Mouse (Mus musculus): Measurements from ENCODE around the gene 4930442H23Rik.
"Not testable (repeated sequence)": the region's sequence is repeated elsewhere in the genome, so short reads cannot be mapped to it uniquely, and the experiment has no call there.

The 4930442H23Rik gene

DNA sequence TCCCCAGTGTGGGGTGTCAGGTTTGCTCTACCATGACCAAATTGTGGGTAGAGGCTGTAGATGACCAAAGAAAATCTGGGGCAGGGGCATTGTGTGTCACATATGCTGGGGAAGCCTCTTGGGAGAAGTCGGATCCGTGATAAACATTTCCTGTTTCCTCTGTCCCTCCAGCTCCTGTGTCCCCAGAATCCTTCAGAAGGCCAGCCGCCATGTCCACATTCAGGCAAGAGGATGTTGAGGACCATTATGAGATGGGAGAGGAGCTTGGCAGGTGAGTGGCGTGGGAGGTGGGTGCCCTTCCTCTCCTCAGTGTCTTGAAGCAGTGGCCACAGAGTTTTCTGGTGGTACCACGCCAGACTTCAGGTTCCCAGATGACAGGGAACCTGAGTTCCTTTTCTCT is at the start of gene 4930442H23Rik:
TSS of gene 4930442H23Rik (minus strand) at position 45 of the 400 bp plus-strand sequence.
- no peak for DNase-seq (ENCODE audit: low read depth, low spot score)

DNA sequence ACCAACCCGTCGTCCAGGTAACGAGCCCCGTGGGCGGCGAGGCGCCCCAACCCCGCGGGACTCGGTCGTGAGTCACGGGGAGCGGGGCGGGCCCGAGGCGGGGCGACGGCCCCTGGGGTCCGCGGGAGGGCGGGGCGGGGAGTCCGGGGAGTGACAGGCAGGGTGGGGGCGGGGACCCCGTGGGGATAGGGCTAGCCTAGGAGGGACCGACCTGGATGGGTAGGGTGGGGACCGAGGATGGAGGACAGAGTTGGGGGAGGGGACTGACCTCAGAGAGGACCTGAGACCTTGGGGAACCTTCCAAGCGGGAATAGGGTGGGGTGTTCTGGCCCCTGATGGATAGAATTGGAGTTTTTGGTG is 49.6 kb upstream of the 4930442H23Rik start:
- DNase-seq (ENCODE audit: low read depth, low spot score): no peak

DNA sequence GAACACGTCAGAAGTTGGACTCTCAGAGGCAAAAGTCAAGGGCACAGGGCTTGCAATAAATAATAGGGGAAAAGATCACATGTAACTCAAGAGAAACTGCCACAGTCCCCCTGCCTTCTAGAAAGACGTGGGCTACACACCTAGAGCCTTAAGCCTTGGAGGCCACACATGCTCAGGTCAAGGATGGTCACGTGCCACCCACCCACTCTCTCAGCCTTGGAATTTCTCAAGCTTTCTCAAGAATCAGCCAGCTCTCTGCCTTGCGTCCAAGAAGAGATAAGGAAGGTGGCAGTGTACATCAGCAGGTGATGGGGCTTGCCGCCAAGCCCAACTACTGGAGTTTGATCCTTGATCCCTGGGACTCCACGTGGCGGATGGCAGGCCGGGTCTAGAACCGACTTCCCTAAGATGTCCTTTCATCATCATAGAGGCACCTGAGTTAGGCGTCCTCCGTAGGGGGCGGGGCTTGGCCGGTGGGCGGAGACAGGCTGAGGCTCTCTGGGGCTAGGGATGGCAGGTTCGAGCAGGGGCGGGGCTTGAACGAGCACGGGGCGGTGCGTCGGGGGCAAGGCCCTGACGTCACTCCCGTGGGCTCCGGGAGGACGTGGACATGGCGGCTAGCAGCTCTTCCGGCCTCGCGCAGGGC is 49.1 kb upstream of the 4930442H23Rik start, which contains the start of gene Zfr2:
TSS of gene Zfr2 (plus strand) at position 576 of the 646 bp plus-strand sequence.
- DNase-seq (ENCODE audit: low read depth, low spot score): peak; percentile 77

GRCm38 (mm10) chr10:81231436-81231835 is 47.8 kb upstream of the 4930442H23Rik start:
- DNase-seq (ENCODE audit: low read depth, low spot score): no peak

GRCm38 (mm10) chr10:81230438-81231332 is 47.0 kb upstream of the 4930442H23Rik start, which contains the start of gene Atcay:
TSS of gene Atcay (minus strand) at chr10:81230833.
- DNase-seq (ENCODE audit: low read depth, low spot score): no peak

DNA sequence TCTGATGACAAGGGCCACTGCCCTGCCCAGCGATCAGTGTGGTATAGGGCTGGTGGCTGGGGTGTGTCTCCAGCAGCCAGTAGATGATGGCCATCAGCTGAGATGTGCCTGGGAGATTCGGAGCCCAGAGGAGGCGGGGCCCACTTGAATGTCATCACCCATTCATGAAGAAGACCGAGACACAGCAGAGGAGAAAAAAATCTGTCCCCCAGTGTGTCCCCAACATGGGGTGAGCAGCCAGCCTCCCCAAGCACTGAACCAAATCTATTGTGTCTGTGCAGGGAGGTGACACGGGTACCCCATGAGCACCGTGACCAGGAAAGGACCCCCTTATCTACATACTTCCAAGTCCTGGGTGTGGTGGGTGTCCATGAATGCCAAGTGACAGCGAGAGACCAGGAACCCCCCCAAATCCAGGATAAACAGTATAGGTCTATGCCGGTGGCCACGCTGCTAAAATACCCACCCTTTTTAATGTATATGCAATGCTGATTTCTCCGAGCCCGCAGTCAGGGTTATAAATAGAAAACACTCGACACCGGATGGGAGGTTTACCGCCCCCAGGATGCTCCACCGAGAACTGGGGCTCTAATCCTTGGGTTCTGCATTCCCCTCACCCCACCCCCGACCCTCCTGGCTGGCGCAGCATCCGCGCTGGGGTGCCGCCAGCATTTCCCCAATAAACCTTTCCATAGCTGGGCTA is 46.2 kb upstream of the 4930442H23Rik start:
- no peak for DNase-seq (ENCODE audit: low read depth, low spot score)

- not testable (repeated sequence) for DNase-seq (ENCODE audit: low read depth, low spot score)
Observed at GRCm38 (mm10) chr10:81223731-81224130, 40.1 kb upstream of the 4930442H23Rik start.

- DNase-seq (ENCODE audit: low read depth, low spot score): no peak
Observed at GRCm38 (mm10) chr10:81221402-81222015, 37.9 kb upstream of the 4930442H23Rik start.

DNA sequence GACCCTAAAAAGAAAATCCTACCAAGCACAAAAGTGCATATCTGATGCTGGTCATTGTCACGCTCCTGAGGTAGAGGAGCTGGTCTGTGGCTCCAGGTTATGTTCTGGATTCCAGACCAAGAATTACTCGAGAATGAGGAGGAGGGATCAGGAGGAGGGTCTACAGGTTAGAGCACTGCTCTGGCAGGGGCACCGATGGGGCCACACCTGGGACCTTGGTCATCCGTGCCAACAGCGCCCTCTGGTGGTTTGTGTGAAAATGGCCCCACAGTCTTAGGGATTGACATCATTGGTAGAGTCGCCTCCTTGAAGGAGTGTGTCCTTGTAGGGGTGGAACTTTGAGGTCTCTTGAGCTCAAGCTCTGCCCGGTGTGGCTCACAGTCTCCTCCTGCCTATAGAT is 34.3 kb upstream of the 4930442H23Rik start:
- no peak for DNase-seq (ENCODE audit: low read depth, low spot score)

DNA sequence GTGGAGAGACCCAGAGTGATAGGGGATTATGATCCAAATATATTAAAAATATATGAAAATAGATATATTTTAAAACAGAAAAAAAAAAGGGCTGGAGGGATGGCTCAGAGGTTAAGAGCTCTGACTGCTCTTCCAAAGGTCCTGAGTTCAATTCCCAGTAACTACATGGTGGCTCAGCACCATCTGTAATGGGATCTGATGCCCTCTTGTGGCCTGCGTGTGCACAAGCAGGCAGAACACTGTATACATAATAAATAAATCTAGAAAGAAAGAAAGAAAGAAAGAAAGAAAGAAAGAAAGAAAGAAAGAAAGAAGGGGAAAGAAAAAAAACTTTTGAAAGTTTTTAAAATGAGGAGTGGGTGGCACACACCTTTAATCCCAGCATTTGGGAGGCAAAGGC is 33.6 kb upstream of the 4930442H23Rik start:
- not testable (repeated sequence) for DNase-seq (ENCODE audit: low read depth, low spot score)

DNA sequence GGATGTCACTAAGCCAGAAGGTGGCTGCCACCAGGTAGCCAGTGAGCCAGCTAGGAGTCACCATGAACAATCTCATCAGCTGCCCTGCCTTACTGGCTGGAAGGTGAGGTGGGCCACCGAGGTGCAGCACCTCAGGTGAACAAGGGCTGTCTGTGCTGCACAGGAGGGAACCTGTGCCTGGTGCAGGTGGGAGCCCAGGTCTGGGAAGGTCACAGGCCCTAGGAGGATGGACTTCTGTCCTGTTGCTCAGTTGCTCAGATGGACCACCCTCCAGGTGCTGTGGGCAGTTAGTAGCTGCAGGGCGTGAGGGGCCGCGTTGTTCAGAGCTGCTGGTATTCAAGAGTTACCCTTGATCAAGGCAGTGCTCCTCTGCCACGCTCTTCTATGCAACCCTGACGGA is 33.2 kb upstream of the 4930442H23Rik start:
- no peak for DNase-seq (ENCODE audit: low read depth, low spot score)

DNA sequence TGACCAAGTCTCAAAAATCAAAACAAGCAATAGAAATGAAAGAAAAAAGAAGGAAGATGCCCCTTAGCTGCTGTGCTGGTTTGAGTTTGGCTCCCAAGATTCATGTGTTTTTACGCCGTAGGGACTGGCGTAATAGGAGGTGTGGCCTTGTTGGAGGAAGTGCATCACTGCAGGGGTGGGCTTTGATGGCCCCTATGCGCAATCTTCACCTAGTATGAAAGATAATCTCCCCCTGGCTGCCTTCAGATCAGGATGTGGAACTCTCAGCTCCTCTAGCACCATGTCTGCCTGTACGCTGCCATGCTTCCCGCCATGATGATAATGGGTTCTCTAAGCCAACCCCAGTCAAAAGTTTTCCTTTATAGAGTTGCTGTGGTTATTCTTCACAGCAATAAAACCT is 32.6 kb upstream of the 4930442H23Rik start:
- DNase-seq (ENCODE audit: low read depth, low spot score): no peak

DNA sequence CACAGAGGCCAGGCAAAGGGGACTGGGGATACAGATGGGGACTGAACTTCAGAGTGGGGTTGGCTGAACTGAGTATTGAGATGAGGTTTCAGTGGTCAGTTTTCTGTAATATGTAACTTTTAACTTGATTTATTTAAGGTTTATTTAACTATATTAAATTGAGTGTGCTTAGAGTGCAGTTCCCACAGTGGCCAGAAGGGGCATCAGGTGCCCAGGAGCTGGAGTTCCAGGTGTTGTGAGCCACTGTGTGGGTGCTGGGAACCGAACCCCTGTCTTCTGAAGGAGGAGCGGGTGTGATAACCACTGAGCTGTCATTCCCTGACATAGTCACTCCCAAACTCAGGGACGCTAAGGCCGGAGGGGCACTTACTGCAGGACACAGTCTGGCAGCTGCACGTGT is 26.5 kb upstream of the 4930442H23Rik start:
- DNase-seq (ENCODE audit: low read depth, low spot score): no peak

GRCm38 (mm10) chr10:81204137-81204536 is 20.5 kb upstream of the 4930442H23Rik start:
- no peak for DNase-seq (ENCODE audit: low read depth, low spot score)

- no peak for DNase-seq (ENCODE audit: low read depth, low spot score)
Observed at GRCm38 (mm10) chr10:81202978-81203720, 19.5 kb upstream of the 4930442H23Rik start.

GRCm38 (mm10) chr10:81201807-81202758 is 18.4 kb upstream of the 4930442H23Rik start, which contains the start of gene Nmrk2:
TSS of gene Nmrk2 (minus strand) at chr10:81202051.
- DNase-seq (ENCODE audit: low read depth, low spot score): no peak

DNA sequence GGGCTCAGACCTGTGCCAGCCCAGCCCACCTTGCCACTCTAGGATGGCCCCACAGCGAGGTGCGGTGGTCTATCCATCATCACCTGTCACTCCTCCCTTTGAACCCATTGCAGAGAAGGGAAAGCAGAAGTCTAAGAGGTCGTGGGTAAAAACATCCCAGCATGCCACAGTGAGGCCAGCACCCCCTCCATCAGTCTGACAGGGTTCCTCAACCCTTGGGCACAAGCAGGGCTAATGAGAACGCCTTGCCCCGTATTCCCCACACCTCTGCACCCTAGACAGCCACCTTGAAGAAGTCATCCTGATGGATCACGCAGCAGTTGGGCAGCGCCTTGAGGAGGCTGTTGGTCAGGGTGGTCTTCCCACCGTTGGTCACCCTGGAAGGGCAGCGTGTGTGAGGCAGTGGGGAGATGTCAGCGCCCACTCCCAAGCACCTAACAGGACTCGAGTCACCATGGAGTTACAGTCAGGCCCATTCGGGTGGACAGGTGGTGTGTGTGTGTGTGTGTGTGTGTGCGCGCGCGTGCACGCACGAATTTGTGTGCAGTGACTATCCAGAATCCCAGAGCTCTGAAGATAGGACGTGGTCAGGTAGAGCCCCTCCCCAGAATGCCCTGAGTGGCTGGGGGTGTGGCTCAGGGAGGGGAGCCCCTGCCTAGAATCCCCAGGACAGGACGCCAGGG is 17.1 kb upstream of the 4930442H23Rik start:
- no peak for DNase-seq (ENCODE audit: low read depth, low spot score)

DNA sequence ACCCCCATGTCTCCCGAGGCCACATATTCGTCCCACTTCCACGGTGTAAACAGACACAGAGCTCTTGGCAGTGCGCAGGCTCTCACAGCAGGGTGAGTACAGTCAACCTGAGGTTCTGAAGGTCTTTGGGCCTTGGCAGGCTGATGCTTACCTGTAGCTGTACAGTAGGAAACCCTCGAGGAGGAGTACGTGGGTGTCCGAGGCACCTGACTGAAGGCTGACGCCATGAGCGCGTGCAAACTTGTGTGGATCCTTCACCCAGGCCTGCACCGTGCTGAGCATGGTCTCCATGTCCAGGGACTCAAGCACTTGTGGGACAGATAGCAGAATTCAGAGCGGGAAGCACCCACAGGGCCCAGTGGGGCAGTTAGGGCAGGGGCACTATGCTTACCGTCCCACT is 16.5 kb upstream of the 4930442H23Rik start:
- no peak for DNase-seq (ENCODE audit: low read depth, low spot score)

- no peak for DNase-seq (ENCODE audit: low read depth, low spot score)
Observed at GRCm38 (mm10) chr10:81198990-81199389, 15.3 kb upstream of the 4930442H23Rik start.
